Mouse (Mus musculus) megakaryocyte, embryonic 14.5 days (primary cell): ENCODE measurements at regions not wholly inside any gene's neighbourhood (a gene's known extent, or its start where the extent isn't known, plus 50 kb on each side); places are given as distances from the start of the nearest gene placed in this dataset.

Experiments
- FLI1 ChIP-seq: IDR thresholded peaks from 2 replicates; pipeline ENCODE4 v1.6.1; 2012; ENCODE audit warnings: low read length, inconsistent platforms, mixed read lengths
- GATA1 ChIP-seq: IDR thresholded peaks from 3 replicates; pipeline ENCODE4 v1.6.1; 2012; ENCODE audit warnings: mixed read lengths, low read length, inconsistent platforms, borderline replicate concordance

DNA sequence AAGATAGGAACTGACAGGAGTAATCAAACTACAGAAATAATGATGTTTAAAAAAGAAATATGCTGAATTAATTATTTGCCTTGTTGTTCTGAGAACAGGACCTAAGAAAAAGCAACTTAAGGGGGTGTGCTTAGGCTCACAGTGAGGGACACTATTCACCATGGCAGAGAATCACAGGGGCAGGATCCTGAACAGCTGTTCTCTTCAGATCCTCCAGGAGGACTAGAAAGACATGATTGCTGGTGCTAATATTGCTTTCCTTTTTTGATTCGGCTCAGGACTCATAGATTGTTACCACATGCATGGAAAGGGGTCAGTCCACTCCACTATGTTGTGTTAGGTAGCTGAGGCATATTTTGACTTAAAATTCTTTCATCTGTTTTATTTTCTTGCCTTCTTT lies 425.4 kb upstream of the Tecrl start:
- no peak for TF ChIP-seq GATA1
- no peak for TF ChIP-seq FLI1
